Mouse (Mus musculus) ZHBTc4 (cell line): ENCODE results near the gene Olfr1446.

ENCODE experiments used
- DNase-seq: peaks from one replicate; pipeline ENCODE4 v3.0.0-alpha.2; 2011; ENCODE audit warnings: low read depth, low spot score

Olfr1446 gene

DNA sequence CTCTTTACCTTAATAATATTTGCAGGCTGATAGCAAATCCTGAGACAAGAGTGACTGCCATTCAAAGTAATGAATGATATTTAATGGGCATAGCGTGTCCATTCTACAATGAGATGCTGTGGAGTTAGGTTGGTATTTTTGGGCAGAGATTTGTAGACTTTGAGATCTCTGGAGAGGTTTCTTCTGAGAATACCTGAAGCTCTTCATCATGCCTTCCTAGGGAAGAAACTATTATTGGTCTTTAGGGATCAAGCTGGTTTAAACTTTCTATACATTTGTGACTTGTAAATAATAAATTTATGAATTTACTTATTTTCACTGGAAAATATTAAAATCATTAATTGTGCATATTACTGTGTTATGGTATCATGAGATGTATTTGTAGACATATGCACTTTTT is at the start of gene Olfr1446:
Olfr1446 (minus strand) TSS at position 101 of the 400 bp plus-strand sequence.
- DNase-seq = no peak

DNA sequence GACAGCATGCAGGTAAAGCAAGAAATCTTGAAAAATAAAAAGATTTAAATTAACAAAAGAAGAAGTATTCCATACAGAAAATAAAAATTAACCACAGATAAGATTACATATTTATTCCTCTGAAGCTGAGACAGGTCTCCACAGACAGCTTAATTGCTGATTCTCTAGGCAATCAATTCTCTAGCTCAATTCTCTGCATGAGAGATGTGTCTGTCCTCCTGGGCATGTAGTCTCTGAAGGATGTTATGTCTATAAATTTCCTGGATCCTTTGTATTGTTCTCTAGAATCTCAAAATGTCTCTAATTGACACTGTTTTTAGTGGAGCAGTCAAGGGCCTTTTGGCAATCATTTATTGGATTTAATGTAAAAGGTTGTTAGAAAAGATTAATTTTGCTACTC is 37.2 kb upstream of the Olfr1446 start, which contains the start of gene Olfr1449:
Olfr1449 (plus strand) TSS at position 301 of the 400 bp plus-strand sequence.
- DNase-seq = no peak

DNA sequence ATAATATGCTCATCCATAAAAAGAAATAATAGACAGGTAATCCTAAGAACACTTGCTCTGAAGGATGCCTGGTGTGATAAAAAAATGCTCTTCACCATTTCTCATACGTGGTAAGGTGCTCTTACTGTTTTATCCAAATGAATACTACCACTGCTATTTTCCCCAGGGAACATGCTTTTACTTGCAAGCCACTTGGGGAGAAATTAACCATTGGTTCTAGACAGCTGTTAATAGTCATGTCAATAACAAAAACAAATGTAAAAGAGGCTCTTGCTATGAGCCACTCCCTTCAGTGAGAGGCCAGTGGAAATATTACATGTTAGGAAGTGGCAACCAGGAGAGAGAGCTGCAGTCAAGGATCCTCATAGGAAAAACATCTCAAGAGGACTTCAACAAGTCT is 31.0 kb upstream of the Olfr1446 start, which contains the start of gene Olfr1448:
Olfr1448 (minus strand) TSS at position 101 of the 400 bp plus-strand sequence.
- no peak for DNase-seq

DNA sequence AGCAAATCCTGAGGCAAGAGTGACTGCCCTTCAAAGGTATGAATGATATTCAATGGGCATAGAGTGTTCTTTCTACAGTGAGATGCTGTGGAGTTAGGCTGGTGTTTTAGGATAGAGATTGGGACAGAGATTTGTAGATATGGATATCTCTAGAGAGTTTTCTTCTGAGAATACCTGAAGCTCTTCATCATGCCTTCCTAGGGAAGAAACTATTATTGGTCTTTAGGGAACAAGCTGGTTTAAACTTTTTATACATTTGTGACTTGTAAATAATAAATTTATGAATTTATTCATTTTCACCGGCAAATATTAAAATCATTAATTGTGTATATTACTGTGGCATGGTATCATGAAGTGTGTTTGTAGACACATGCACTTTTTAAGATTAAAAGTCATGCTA is 10.3 kb upstream of the Olfr1446 start, which contains the start of gene Olfr1447:
Olfr1447 (minus strand) TSS at position 101 of the 400 bp plus-strand sequence.
- DNase-seq = no peak

DNA sequence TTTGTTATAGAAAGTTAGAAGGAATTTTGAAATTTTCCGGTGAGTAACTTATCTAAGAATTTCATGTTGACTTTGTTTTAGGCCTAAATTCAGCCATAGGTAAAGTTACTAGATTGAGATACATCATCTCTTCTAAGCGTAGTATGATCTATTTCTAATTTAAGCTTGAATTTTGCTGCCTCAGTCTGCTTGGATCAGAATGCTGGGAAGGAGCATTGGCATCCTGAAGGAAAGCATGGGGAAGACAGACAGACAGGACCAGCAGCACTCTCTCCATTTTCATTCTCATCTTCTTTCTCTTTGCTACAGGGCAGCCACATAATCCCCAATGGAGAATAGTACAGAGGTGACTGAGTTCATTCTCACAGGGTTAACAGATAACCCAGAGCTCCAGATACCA is 9.8 kb downstream of the Olfr1446 start, which contains the start of gene Olfr1445:
Olfr1445 (plus strand) TSS at position 301 of the 400 bp plus-strand sequence.
- DNase-seq = no peak

DNA sequence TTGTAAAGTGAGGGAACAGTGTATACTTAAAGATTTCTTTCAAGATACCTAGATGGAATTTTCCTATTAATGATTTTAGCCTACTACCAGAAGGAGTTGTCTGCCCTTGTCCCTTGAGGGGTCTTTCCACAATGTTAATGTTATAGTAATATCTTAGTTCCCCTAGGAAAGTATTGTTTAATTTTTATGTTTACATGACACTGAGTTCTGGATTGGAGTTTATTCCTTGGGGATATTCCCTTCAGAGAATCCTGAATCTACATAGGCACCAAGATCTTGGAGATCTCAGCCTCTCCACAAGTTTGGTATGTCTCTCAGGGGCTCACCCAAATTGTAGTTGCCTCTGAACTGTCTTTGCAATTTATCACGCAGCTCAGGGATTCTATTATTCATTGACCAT is 36.3 kb downstream of the Olfr1446 start, which contains the start of gene Olfr1444:
Olfr1444 (plus strand) TSS at position 301 of the 400 bp plus-strand sequence.
- no peak for DNase-seq

DNA sequence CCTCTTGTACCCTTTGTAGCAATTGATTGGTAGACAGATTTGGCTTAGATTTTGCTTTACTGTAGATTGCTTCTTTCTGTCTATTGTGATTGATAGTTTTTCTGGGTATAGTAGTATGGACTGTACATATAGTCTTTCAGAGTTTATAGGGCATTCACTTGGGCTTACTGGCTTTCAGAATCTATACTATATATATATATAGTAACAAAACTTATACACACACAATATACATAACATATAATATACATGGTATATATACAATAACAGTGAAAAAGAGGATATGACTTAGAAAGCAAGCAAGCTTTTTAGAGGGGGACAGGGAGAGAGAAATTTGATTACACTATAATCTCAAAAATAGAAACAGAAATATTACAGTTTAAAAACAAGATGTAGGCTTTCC is 46.9 kb downstream of the Olfr1446 start, which contains the start of gene Gm5244:
Gm5244 (plus strand) TSS at position 301 of the 400 bp plus-strand sequence.
- no peak for DNase-seq

DNA sequence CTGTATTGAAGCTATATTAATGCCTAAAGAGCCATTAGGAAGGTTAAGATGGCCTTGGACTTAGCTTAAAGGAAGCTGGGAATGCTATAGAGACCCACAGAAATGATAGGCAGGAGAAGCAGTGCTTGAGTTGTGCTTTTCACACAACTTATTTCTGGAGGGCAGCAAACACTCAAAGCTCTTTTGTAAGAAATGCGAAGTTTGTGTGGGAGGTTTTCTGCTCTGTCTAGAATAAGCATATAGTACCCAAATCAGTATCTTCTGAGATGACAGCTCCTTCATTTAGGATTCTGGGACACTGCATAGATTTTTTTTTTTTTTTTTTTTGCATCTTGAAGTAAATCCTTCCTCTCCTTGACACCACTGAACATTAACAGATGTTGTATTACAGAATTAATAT is 54.8 kb downstream of the Olfr1446 start:
- no peak for DNase-seq
